Mouse (Mus musculus) 3134 (cell line): Measurements from ENCODE around the gene Bmp4.

Source experiments
- DNase-seq: peaks from one replicate; pipeline ENCODE4 v3.0.0-alpha.2; 2011; ENCODE audit warnings: low spot score; ENCODE audit not compliant: insufficient read length; ENCODE audit errors: extremely low read depth

Gene Bmp4

GRCm38 (mm10) chr14:46390249-46390775 is at the start of gene Bmp4:
Gene Bmp4, minus strand, starts transcription at chr14:46390669.
- DNase-seq = no peak

GRCm38 (mm10) chr14:46439461-46440048 is 49.1 kb upstream of the Bmp4 start:
- no peak for DNase-seq

DNA sequence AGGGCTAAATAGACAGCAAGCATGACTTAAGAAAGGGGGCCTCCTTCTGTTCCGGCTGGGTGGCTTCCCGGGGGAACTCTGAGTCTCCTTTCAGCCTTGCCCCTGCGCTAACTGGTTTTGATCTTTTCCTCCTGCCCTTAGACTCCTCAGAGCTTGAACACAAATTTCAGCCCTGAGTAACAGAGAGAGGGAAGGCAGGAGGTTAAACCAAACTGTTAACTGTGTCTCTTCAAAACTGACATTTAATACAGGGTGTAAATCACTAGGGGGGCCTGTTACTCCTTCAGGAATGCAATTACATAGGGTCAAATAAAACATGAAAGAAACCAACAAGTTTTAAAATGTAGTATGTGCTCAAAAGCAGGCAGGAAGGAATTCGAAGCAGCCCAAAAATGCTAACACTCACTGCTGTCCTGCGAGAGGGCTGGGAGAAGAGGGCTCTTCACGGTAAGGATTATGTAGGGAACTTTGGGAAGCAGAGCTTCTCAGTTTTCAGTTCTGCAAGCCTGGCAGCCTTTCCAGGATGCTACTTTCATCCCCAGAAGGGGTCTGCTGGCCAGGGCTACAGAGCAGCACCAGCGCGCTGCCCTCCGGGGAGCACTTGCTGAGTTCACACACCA is 46.1 kb upstream of the Bmp4 start:
- no peak for DNase-seq

GRCm38 (mm10) chr14:46430231-46430630 is 39.8 kb upstream of the Bmp4 start:
- DNase-seq = no peak

- no peak for DNase-seq
Measured at GRCm38 (mm10) chr14:46427251-46427650, 36.8 kb upstream of the Bmp4 start.

- no peak for DNase-seq
Measured at GRCm38 (mm10) chr14:46421823-46422222, 31.4 kb upstream of the Bmp4 start.

- no peak for DNase-seq
Measured at GRCm38 (mm10) chr14:46419269-46419668, 28.8 kb upstream of the Bmp4 start.

DNA sequence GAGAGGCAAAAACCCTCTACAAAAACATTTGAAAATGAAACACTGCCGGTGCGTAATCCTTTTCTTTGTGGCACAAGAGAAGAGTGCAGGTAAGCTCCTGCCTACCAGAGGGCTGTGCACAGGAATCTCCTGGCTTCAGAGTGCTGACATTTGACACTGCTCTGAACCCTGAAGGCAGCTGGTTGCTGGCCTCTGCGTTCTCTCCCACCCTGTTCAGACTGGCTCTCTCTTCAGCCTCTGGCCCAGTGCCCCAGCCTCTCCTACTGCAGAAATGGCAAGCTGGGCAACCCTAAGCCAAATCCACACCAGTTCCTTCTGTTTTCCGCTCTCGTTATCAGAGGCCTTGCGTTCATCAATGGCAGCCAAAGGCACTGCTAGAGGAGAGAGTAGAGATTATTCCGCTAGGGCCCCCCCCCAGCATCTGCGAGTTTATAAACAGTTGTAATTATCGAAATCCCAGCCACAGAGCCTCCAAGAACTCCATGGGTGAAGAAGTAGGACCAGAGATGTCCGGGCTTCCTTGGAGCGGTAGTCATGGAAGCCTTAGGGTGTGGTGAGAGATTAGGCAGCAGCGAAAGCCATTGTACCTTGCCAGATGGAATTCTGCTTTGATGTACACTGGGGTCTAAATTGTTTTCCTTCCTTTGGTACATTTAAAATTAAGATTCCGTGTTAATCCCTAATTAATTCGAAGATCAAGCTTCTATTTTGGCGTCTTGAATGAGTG is 28.1 kb upstream of the Bmp4 start:
- no peak for DNase-seq

GRCm38 (mm10) chr14:46412497-46413000 is 22.1 kb upstream of the Bmp4 start:
- no peak for DNase-seq

DNA sequence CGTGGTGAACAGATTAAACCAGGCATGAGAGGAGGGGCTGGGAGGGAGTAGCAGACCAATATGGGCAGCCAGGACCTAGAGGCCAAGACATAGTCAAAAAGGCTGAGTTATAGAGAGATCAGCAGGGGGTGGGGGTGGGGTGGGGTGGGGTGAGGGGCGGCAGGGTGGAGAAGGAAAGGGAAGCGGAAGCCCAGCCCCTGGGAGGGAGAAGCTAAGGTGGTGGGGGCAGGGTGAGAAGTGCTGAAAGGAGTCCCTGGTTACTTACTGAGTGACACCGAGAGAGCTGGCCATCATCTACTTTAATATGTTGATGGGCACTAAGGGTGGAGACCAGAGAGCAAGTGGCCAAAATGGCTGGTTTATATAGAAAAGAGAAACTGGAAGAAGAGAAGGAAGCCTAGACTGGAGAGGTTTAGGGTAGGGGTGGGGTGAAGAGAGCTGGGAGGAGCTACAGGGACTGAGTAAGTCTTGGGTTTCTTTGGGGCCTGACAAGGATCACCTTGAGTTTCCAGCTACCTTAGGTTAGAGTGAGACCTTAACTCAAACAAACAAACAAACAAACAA is 20.2 kb upstream of the Bmp4 start:
- DNase-seq = no peak

GRCm38 (mm10) chr14:46409016-46409415 is 18.5 kb upstream of the Bmp4 start:
- DNase-seq = no peak

- peak; percentile 26 for DNase-seq
Measured at GRCm38 (mm10) chr14:46408319-46408718, 17.9 kb upstream of the Bmp4 start.

GRCm38 (mm10) chr14:46399925-46400324 is 9.5 kb upstream of the Bmp4 start:
- no peak for DNase-seq

- no peak for DNase-seq
Measured at GRCm38 (mm10) chr14:46398091-46398695, 7.7 kb upstream of the Bmp4 start.

DNA sequence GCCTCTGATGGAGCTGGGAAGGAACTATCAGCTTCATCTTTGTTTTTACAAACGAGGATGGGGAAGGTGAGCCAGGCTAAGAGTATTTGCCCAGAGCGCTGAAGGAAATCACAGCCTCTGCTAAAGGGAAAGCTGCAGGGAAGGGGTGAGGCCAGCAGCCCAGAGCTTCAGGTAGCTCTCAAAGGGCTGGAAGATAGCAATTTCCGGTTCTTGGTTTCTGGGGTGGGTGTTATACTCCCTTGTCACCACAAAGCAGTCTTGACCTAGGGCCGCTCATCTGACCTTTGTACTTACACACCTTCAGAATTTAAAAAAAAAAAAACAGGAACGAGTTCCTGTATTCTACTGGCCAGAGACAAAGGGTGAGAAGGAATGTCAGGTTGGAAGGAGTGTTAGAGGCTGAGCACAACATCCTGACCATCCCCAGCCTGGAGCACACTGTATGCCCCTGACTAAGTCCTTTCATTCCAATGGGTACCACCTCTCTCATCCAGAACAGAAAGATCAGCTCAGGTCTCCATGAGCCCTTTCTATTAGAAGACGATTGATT is 1.2 kb upstream of the Bmp4 start:
- DNase-seq = no peak

- no peak for DNase-seq
Measured at GRCm38 (mm10) chr14:46389438-46390248, 826 bp downstream of the Bmp4 start.

DNA sequence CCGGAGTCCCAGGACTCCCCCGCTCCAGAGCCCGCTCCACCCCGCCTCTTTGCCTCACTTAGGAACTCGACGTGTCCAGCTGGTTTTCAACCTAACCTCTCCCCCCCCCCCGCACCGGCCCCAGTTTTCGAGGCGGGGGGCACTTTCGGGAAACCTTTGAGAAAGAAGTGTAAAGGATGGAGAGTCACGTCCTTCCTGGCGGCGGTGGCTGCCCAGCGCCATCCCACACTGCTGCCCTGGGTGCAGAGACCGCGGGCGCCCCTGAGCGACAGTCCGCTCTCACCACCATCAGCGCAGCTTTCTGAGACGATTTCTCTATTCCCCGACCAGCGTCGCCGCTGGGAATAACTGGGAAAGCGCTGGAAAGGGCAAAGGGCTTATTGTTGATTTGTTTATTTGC is 1.8 kb downstream of the Bmp4 start:
- no peak for DNase-seq

DNA sequence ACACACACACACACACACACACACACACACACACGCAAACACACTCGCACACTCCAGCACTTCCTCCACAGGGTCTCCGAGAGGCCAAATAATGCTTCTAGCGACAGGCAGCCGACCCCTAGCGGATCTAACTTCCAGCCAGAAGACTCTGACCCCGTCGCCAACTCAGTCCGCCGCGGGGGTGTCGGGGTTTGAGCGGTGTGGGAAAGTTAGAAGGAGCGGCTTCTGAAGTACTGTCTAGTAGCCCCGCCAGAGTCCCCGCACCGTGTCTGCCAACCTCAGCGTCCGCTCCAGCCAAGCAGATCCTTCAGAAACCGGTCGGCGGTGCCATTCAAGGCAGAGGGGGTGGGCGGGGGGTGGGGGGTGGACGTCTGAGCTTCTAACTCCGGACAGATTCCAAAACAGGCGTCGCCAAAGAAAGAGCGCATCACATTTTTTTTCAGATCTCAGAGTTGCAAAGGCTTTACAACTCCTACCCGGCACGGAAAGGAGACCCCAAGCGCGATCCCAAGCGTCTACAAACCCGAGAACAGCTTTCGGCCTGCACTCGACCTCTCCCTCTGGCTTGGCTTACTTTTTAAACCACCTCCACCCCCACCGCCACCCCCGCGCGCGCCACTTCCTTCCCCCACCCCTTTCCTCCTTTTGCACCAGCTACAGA is 2.5 kb downstream of the Bmp4 start:
- DNase-seq = no peak

- no peak for DNase-seq
Measured at GRCm38 (mm10) chr14:46387357-46387671, 3.2 kb downstream of the Bmp4 start.
